Mouse (Mus musculus) limb, embryonic 15.5 days (tissue): ENCODE measurements around the gene Lgalsl. TPM values are rescaled to one million over a fixed set of nuclear protein-coding genes. Genes with fewer than 3 reads are reported as not detected.

Source experiments
- ATAC-seq: fragments of 200-750 bp; cut with Nextera tagmentation; 2 replicates; pipeline ENCODE4 v1.8.0; 2017; ENCODE audit warnings: low read depth, moderate TSS enrichment; ENCODE audit not compliant: insufficient number of reproducible peaks, low FRiP score, low TSS enrichment
- H3K27ac ChIP-seq: fragments of 300-500 bp; sonication (generic); 2 replicates; pipeline ENCODE4 v1.5.1; 2015; ENCODE audit warnings: moderate library complexity, mild to moderate bottlenecking, inconsistent platforms
- H3K27me3 ChIP-seq: fragments of 300-500 bp; sonication (generic); 2 replicates; pipeline ENCODE4 v1.6.1; 2015; ENCODE audit warnings: inconsistent platforms
- H3K36me3 ChIP-seq: fragments of 300-500 bp; sonication (generic); 2 replicates; pipeline ENCODE4 v1.6.1; 2015; ENCODE audit warnings: inconsistent platforms
- H3K4me1 ChIP-seq: fragments of 300-500 bp; sonication (generic); 2 replicates; pipeline ENCODE4 v1.6.1; 2015; ENCODE audit warnings: inconsistent platforms
- H3K4me2 ChIP-seq: fragments of 300-500 bp; sonication (generic); 2 replicates; pipeline ENCODE4 v1.6.1; 2015; ENCODE audit warnings: mild to moderate bottlenecking, inconsistent platforms
- H3K4me3 ChIP-seq: fragments of 300-500 bp; sonication (generic); 2 replicates; pipeline ENCODE4 v1.5.1; 2015; ENCODE audit warnings: mild to moderate bottlenecking, inconsistent platforms
- H3K9ac ChIP-seq: fragments of 300-500 bp; sonication (generic); 2 replicates; pipeline ENCODE4 v1.6.1; 2015; ENCODE audit warnings: inconsistent platforms
- H3K9me3 ChIP-seq: fragments of 300-500 bp; sonication (generic); 2 replicates; pipeline ENCODE4 v1.6.1; 2016; ENCODE audit warnings: inconsistent platforms
- WGBS: fragments of 180-500 bp; shearing (Covaris S2); methylation state at CpG from one replicate; pipeline ENCODE4 v1.1.7; 2015; 5-methylcytosine and 5-hydroxymethylcytosine counted together
- polyA plus RNA-seq: library from polyadenylated mRNA; unstranded; fragments of >200 nt; fragmentation: Nextera tagmentation; extraction: Ambion mirVana; gene quantifications from 2 replicates; pipeline ENCODE4 v1.2.1, GENCODE M21; 2015

The Lgalsl gene
- polyA plus RNA-seq, 1 experiment from 2014 or later = 87.4 TPM

- Histone ChIP-seq H3K36me3 (no peaks in the 10 kb centered on the region), H3K27ac (peak overlapping the region; percentile 90), H3K9me3 (no peaks in the 10 kb centered on the region), H3K4me1 (peaks cover 44% of the 10 kb centered on the region), H3K4me2 (peak overlapping the region; percentile 32), H3K9ac (no peak overlapping the region), H3K27me3 (no peaks in the 10 kb centered on the region), H3K4me3 (peak overlapping the region; percentile 15)
- 4% methylated on average over 9 of the region's 9 CpGs for WGBS
- peak; percentile 91 for ATAC-seq
Measured at GRCm38 (mm10) chr11:20858921-20859668, 28.2 kb upstream of the Lgalsl start.

GRCm38 (mm10) chr11:20857921-20858320 is 27.1 kb upstream of the Lgalsl start:
- H3K9ac ChIP-seq = no peak overlapping the region
- no peaks in the 10 kb centered on the region for H3K27me3 ChIP-seq
- ATAC-seq = no peak
- peaks cover 44% of the 10 kb centered on the region for H3K4me1 ChIP-seq
- H3K36me3 ChIP-seq = no peaks in the 10 kb centered on the region
- H3K4me3 ChIP-seq = no peak overlapping the region
- peak overlapping the region; percentile 90 for H3K27ac ChIP-seq
- WGBS = 86% methylated on average over 4 of the region's 4 CpGs
- H3K4me2 ChIP-seq = no peak overlapping the region
- H3K9me3 ChIP-seq = no peaks in the 10 kb centered on the region

GRCm38 (mm10) chr11:20854032-20854741 is 23.3 kb upstream of the Lgalsl start:
- Histone ChIP-seq H3K4me2 (no peak overlapping the region), H3K27ac (no peak overlapping the region), H3K9ac (no peak overlapping the region), H3K27me3 (no peaks in the 10 kb centered on the region), H3K4me3 (no peak overlapping the region), H3K9me3 (no peaks in the 10 kb centered on the region), H3K4me1 (peaks cover 39% of the 10 kb centered on the region), H3K36me3 (no peaks in the 10 kb centered on the region)
- WGBS = 77% methylated on average over 4 of the region's 4 CpGs
- no peak for ATAC-seq

GRCm38 (mm10) chr11:20850196-20850595 is 19.3 kb upstream of the Lgalsl start:
- Histone ChIP-seq H3K9ac (no peak overlapping the region), H3K4me2 (no peak overlapping the region), H3K36me3 (no peaks in the 10 kb centered on the region), H3K9me3 (no peaks in the 10 kb centered on the region), H3K4me1 (peaks cover 15% of the 10 kb centered on the region), H3K4me3 (no peak overlapping the region), H3K27ac (peak overlapping the region; percentile 63), H3K27me3 (no peaks in the 10 kb centered on the region)
- no peak for ATAC-seq
- WGBS = 100% methylated on average over 1 of the region's 1 CpGs

- Histone ChIP-seq H3K4me3 (no peak overlapping the region), H3K27ac (peak overlapping the region; percentile 63), H3K4me1 (peaks cover 15% of the 10 kb centered on the region), H3K9ac (no peak overlapping the region), H3K36me3 (no peaks in the 10 kb centered on the region), H3K27me3 (no peaks in the 10 kb centered on the region), H3K9me3 (no peaks in the 10 kb centered on the region), H3K4me2 (no peak overlapping the region)
- 55% methylated on average over 5 of the region's 5 CpGs for WGBS
- ATAC-seq = no peak
Measured at GRCm38 (mm10) chr11:20849403-20849802, 18.5 kb upstream of the Lgalsl start.

GRCm38 (mm10) chr11:20837366-20837765 is 6.5 kb upstream of the Lgalsl start:
- no peak for ATAC-seq
- H3K4me1 ChIP-seq = no peaks in the 10 kb centered on the region
- no peaks in the 10 kb centered on the region for H3K9me3 ChIP-seq
- H3K4me3 ChIP-seq = no peak overlapping the region
- 82% methylated on average over 5 of the region's 5 CpGs for WGBS
- H3K27ac ChIP-seq = no peak overlapping the region
- H3K9ac ChIP-seq = no peak overlapping the region
- H3K27me3 ChIP-seq = no peaks in the 10 kb centered on the region
- no peaks in the 10 kb centered on the region for H3K36me3 ChIP-seq
- no peak overlapping the region for H3K4me2 ChIP-seq

GRCm38 (mm10) chr11:20831600-20832137 is 813 bp upstream of the Lgalsl start:
- Histone ChIP-seq H3K36me3 (peaks cover 15% of the 10 kb centered on the region), H3K9me3 (no peaks in the 10 kb centered on the region), H3K27ac (peak overlapping the region; percentile 91; the same call in 1 of the 2 replicates), H3K4me3 (peak overlapping the region; percentile 94), H3K27me3 (no peaks in the 10 kb centered on the region), H3K4me1 (peaks cover 14% of the 10 kb centered on the region), H3K9ac (peak overlapping the region; percentile 90; the same call in 1 of the 2 replicates), H3K4me2 (peak overlapping the region; percentile 84)
- no peak for ATAC-seq
- 20% methylated on average over 11 of the region's 11 CpGs for WGBS

- H3K9me3 ChIP-seq = no peaks in the 10 kb centered on the region
- H3K4me1 ChIP-seq = peaks cover 14% of the 10 kb centered on the region
- WGBS = 11% methylated on average over 23 of the region's 23 CpGs
- peak overlapping the region; percentile 91 for H3K27ac ChIP-seq
- peak overlapping the region; percentile 94 for H3K4me3 ChIP-seq
- H3K36me3 ChIP-seq = peaks cover 23% of the 10 kb centered on the region
- peak; percentile 35 for ATAC-seq
- peak overlapping the region; percentile 90 for H3K9ac ChIP-seq
- no peaks in the 10 kb centered on the region for H3K27me3 ChIP-seq
- peak overlapping the region; percentile 84 for H3K4me2 ChIP-seq
Measured at GRCm38 (mm10) chr11:20829993-20830685, 717 bp downstream of the Lgalsl start.

GRCm38 (mm10) chr11:20829056-20829686 is 1.7 kb downstream of the Lgalsl start:
- Histone ChIP-seq H3K4me1 (peaks cover 14% of the 10 kb centered on the region), H3K9me3 (no peaks in the 10 kb centered on the region), H3K4me2 (peak overlapping the region; percentile 84; the same call in 1 of the 2 replicates), H3K9ac (no peak overlapping the region), H3K27ac (no peak overlapping the region), H3K36me3 (peaks cover 26% of the 10 kb centered on the region), H3K27me3 (no peaks in the 10 kb centered on the region), H3K4me3 (peak overlapping the region; percentile 94; the same call in 1 of the 2 replicates)
- WGBS = 60% methylated on average over 9 of the region's 9 CpGs
- ATAC-seq = no peak

- Histone ChIP-seq H3K4me3 (no peak overlapping the region), H3K27me3 (no peaks in the 10 kb centered on the region), H3K9ac (no peak overlapping the region), H3K4me1 (no peaks in the 10 kb centered on the region), H3K36me3 (peaks cover 26% of the 10 kb centered on the region), H3K27ac (no peak overlapping the region), H3K4me2 (no peak overlapping the region), H3K9me3 (no peaks in the 10 kb centered on the region)
- ATAC-seq = no peak
- WGBS = 57% methylated on average over 2 of the region's 2 CpGs
Measured at GRCm38 (mm10) chr11:20823961-20824360, 6.9 kb downstream of the Lgalsl start.

GRCm38 (mm10) chr11:20823301-20823700 is 7.6 kb downstream of the Lgalsl start:
- 83% methylated on average over 2 of the region's 2 CpGs for WGBS
- Histone ChIP-seq H3K4me2 (no peak overlapping the region), H3K9me3 (no peaks in the 10 kb centered on the region), H3K36me3 (peaks cover 26% of the 10 kb centered on the region), H3K4me3 (no peak overlapping the region), H3K27me3 (no peaks in the 10 kb centered on the region), H3K9ac (no peak overlapping the region), H3K27ac (no peak overlapping the region), H3K4me1 (no peaks in the 10 kb centered on the region)
- ATAC-seq = no peak
